ENCODE assay signal across 10 mouse cellular contexts in genomic region chr4:133379046-133379347, GRCm38 (mm10). TPM values are rescaled to one million over a fixed set of nuclear protein-coding genes. Genes with fewer than 3 reads are reported as not detected.
DNase-seq lines count a peak whose midpoint lies in the region; ATAC-seq and TF ChIP-seq lines count a peak whose summit lies in the region.
"Had no signal": no experiment of that assay in that cellular context is flagged by ENCODE, and none has a peak within 500 bp of the region (broad histone marks: within the 10 kb centered on the region; RNA-seq: fewer than 3 reads in every experiment).

No protein-coding gene starts in this region.

- H3K27me3 ChIP-seq in heart, embryonic 11.5 days (ENCODE audit: control insufficient read depth, insufficient read depth, low read length): no peaks in the 10 kb centered on the region
- H3K27me3 ChIP-seq in C2C12 (ENCODE audit: control insufficient read depth, insufficient read depth, insufficient read length): no peaks in the 10 kb centered on the region
- H3K27me3 ChIP-seq in embryonic facial prominence, embryonic 11.5 days (ENCODE audit: control insufficient read depth, insufficient read depth, low read length): no peaks in the 10 kb centered on the region
- no peaks in the 10 kb centered on the region for H3K27me3 ChIP-seq in limb, embryonic 15.5 days

- H3K4me2 ChIP-seq in heart, embryonic 11.5 days: peak overlapping the region; percentile 16; the same call in 1 of the 2 replicates
- no peak overlapping the region for H3K4me2 ChIP-seq in embryonic facial prominence, embryonic 11.5 days (ENCODE audit: low read depth, low read length)
- H3K4me2 ChIP-seq in limb, embryonic 15.5 days: 0 out of 2 replicates have a peak overlapping the region, but pooled peaks have one; percentile 17

- no peaks in the 10 kb centered on the region for H3K36me3 ChIP-seq in heart, embryonic 11.5 days (ENCODE audit: control insufficient read depth, insufficient read depth, low read length)
- H3K36me3 ChIP-seq in C2C12 (ENCODE audit: control insufficient read depth, insufficient read depth): peaks cover 20% of the 10 kb centered on the region
- no peaks in the 10 kb centered on the region for H3K36me3 ChIP-seq in embryonic facial prominence, embryonic 11.5 days (replicated peaks; ENCODE audit: control insufficient read depth, insufficient read depth, low read depth, low read length)
- no peaks in the 10 kb centered on the region; the same call in 1 of the 2 replicates for H3K36me3 ChIP-seq in limb, embryonic 15.5 days

- DNase-seq in heart, postnatal 14 days: no peak
- no peak for DNase-seq in embryonic facial prominence, embryonic 11.5 days (ENCODE audit: low spot score)
- DNase-seq in gastrocnemius, postnatal 14 days: no peak
- no peak for DNase-seq in thymus, postnatal 4 days
- DNase-seq in thymus, postnatal 25 days: no peak
- DNase-seq: cerebellum, adult 11-12 months; kidney, adult 9 months had no signal

- 34% methylated on average over 5 of the region's 5 CpGs for WGBS in heart, embryonic 11.5 days (ENCODE audit: insufficient replicate concordance)
- WGBS in embryonic facial prominence, embryonic 11.5 days: 35% methylated on average over 5 of the region's 5 CpGs
- 32% methylated on average over 5 of the region's 5 CpGs for WGBS in limb, embryonic 15.5 days

- H3K79me3 ChIP-seq in C2C12 (ENCODE audit: low read depth): peaks cover 67% of the 10 kb centered on the region

- H3ac ChIP-seq in C2C12 (ENCODE audit: control insufficient read depth, insufficient read length, low read depth): peak overlapping the region; percentile 25

- H3K4me1 ChIP-seq in heart, embryonic 11.5 days (ENCODE audit: control insufficient read depth, insufficient read depth, low read length): peaks cover 53% of the 10 kb centered on the region
- H3K4me1 ChIP-seq in embryonic facial prominence, embryonic 11.5 days (ENCODE audit: control insufficient read depth, insufficient read depth, low read length): peaks cover 4% of the 10 kb centered on the region; the same call in 1 of the 2 replicates
- peaks cover 51% of the 10 kb centered on the region for H3K4me1 ChIP-seq in limb, embryonic 15.5 days

- no peak for ATAC-seq in heart, embryonic 11.5 days (replicated peaks; ENCODE audit: insufficient number of reproducible peaks, low FRiP score, low TSS enrichment)
- ATAC-seq in embryonic facial prominence, embryonic 11.5 days (replicated peaks; ENCODE audit: insufficient number of reproducible peaks, low FRiP score, low TSS enrichment, low read depth): 0 out of 2 replicates have a peak, but pooled peaks have one; percentile 4
- ATAC-seq in limb, embryonic 15.5 days (ENCODE audit: insufficient number of reproducible peaks, low FRiP score, low TSS enrichment, low read depth): no peak; the same call in 1 of the 2 replicates

- intact Hi-C loops in heart, postnatal 14 days (cut with DNase I): no loop called here
- intact Hi-C loops in gastrocnemius, postnatal 14 days (cut with DNase I; ENCODE audit: low total_unique reads): no loop called here

- H3K79me2 ChIP-seq in C2C12 (ENCODE audit: control insufficient read depth, insufficient read depth): peaks cover 94% of the 10 kb centered on the region

- peak overlapping the region; percentile 4; the same call in 1 of the 2 replicates for H3K9ac ChIP-seq in heart, embryonic 11.5 days (ENCODE audit: low read depth, low read length)
- H3K9ac ChIP-seq in embryonic facial prominence, embryonic 11.5 days (replicated peaks; ENCODE audit: low read length): peak overlapping the region; percentile 39; the same call in 1 of the 2 replicates
- H3K9ac ChIP-seq in limb, embryonic 15.5 days: no peak overlapping the region

- no peaks in the 10 kb centered on the region for H3K9me3 ChIP-seq in heart, embryonic 11.5 days (replicated peaks; ENCODE audit: control insufficient read depth, low read length)
- no peaks in the 10 kb centered on the region for H3K9me3 ChIP-seq in embryonic facial prominence, embryonic 11.5 days (replicated peaks; ENCODE audit: control insufficient read depth, low read length)
- H3K9me3 ChIP-seq in limb, embryonic 15.5 days: no peaks in the 10 kb centered on the region

- H3K4me3 ChIP-seq in heart, embryonic 11.5 days (ENCODE audit: low read depth, low read length): no peak overlapping the region
- no peak overlapping the region for H3K4me3 ChIP-seq in C2C12 (ENCODE audit: insufficient read depth, poor library complexity, severe bottlenecking)
- no peak overlapping the region for H3K4me3 ChIP-seq in embryonic facial prominence, embryonic 11.5 days (ENCODE audit: low read depth, low read length)
- no peak overlapping the region for H3K4me3 ChIP-seq in limb, embryonic 15.5 days

- peak overlapping the region; percentile 78 for H3K27ac ChIP-seq in heart, embryonic 11.5 days (ENCODE audit: low read depth, low read length)
- H3K27ac ChIP-seq in embryonic facial prominence, embryonic 11.5 days (replicated peaks; ENCODE audit: low read depth, low read length): peak overlapping the region; percentile 65
- peak overlapping the region; percentile 86 for H3K27ac ChIP-seq in limb, embryonic 15.5 days

- TF ChIP-seq CTCF in C2C12 (IDR thresholded peaks at IDR 0.05; ENCODE audit: control insufficient read depth, insufficient read depth, insufficient read length): no peak

TF ChIP-seq in C2C12, 6 proteins besides CTCF, POLR2A, EP300 and RAD21:
- TF ChIP-seq MYOG (IDR thresholded peaks at IDR 0.05; ENCODE audit: control insufficient read depth, extremely low read depth, insufficient read length) (no peak), MAX (IDR thresholded peaks at IDR 0.05) (no peak), MYOD1 (IDR thresholded peaks at IDR 0.05; ENCODE audit: control insufficient read depth, insufficient read length, low read depth) (no peak), CEBPB (IDR thresholded peaks at IDR 0.05; ENCODE audit: low read depth) (no peak), USF1 (IDR thresholded peaks at IDR 0.05; ENCODE audit: low read depth) (no peak), FOSL1 (IDR thresholded peaks at IDR 0.05; ENCODE audit: insufficient read depth, low read length, poor library complexity, severe bottlenecking) (no peak)
TF ChIP-seq in C2C12: peak in this region for 0.

RNA-seq across cellular contexts. Expression of gene Slc9a1, which starts 9.5 kb away (rescaled TPM):
- 4.8 and 7.0 TPM in 2 replicates for polyA plus RNA-seq in heart, embryonic 11.5 days (2014; fragmentation: Nextera tagmentation; extraction: Ambion mirVana)
- total RNA-seq in heart, postnatal 14 days (2021): 10 to 100 TPM; 21.2 to 22.9 TPM
- 19.4 TPM for polyA plus RNA-seq in C2C12 (2012; fragmentation: generic; extraction: Trizol)
- polyA plus RNA-seq in embryonic facial prominence, embryonic 11.5 days (2014; fragmentation: Nextera tagmentation; extraction: Ambion mirVana): 4.7 and 5.6 TPM in 2 replicates
- polyA plus RNA-seq in limb, embryonic 15.5 days (2015; fragmentation: Nextera tagmentation; extraction: Ambion mirVana): 10.1 and 10.9 TPM in 2 replicates
- total RNA-seq in gastrocnemius, postnatal 14 days (2021): 10 to 100 TPM in 1 of 2 experiments, 1 to 10 TPM in 1; 10.0 to 12.8 TPM

RNA-seq across cellular contexts. Expression of gene Wdtc1, which starts 25.7 kb away (rescaled TPM):
- 13.3 and 15.5 TPM in 2 replicates for polyA plus RNA-seq in heart, embryonic 11.5 days (2014; fragmentation: Nextera tagmentation; extraction: Ambion mirVana)
- 10 to 100 TPM; 65.7 to 70.6 TPM for total RNA-seq in heart, postnatal 14 days (2021)
- 19.6 TPM for polyA plus RNA-seq in C2C12 (2012; fragmentation: generic; extraction: Trizol)
- polyA plus RNA-seq in embryonic facial prominence, embryonic 11.5 days (2014; fragmentation: Nextera tagmentation; extraction: Ambion mirVana): 16.7 and 18.7 TPM in 2 replicates
- polyA plus RNA-seq in limb, embryonic 15.5 days (2015; fragmentation: Nextera tagmentation; extraction: Ambion mirVana): 13.9 TPM in 2 replicates
- total RNA-seq in gastrocnemius, postnatal 14 days (2021): 10 to 100 TPM; 49.4 to 54.9 TPM
